Mouse (Mus musculus) G1E (cell line): ENCODE data around the gene Lrp1.

Experiments used
- CTCF ChIP-seq: IDR thresholded peaks from 2 replicates; pipeline ENCODE4 v1.5.1; 2012; ENCODE audit warnings: low read depth, low read length, inconsistent platforms, mixed read lengths
- GATA1 ChIP-seq: IDR thresholded peaks from 2 replicates; pipeline ENCODE4 v1.6.1; 2012; ENCODE audit warnings: borderline replicate concordance, low read length, inconsistent platforms, mixed read lengths
- GATA2 ChIP-seq: IDR thresholded peaks from 2 replicates; pipeline ENCODE4 v1.6.1; 2012; ENCODE audit warnings: low read depth, low read length, inconsistent platforms, borderline replicate concordance
- POLR2AphosphoS5 ChIP-seq: IDR thresholded peaks from 2 replicates; pipeline ENCODE4 v1.6.1; 2012; ENCODE audit warnings: low read depth, low read length, inconsistent platforms; ENCODE audit not compliant: insufficient replicate concordance
- TAL1 ChIP-seq: conservative IDR thresholded peaks from 2 replicates; pipeline ENCODE4 v1.6.1; 2012; ENCODE audit warnings: low read depth, low read length, inconsistent platforms, mixed read lengths

GRCm38 (mm10) chr10:127617294-127617693, 3.7 kb downstream of the Lrp1 start:
- no peak for TF ChIP-seq CTCF
- no peak for TF ChIP-seq GATA1
- TF ChIP-seq TAL1: no peak
- no peak for TF ChIP-seq POLR2AphosphoS5
- TF ChIP-seq GATA2: no peak
